Mouse (Mus musculus) MEL (cell line): Measurements from ENCODE around the gene Smc6. TPM values are rescaled to one million over a fixed set of nuclear protein-coding genes. Genes with fewer than 3 reads are reported as not detected.

Experiments
- DNase-seq: peaks from one replicate; pipeline ENCODE4 v3.0.0; 2011; ENCODE audit warnings: low read depth, low spot score
- H3K27ac ChIP-seq: 2 replicates; pipeline ENCODE4 v1.5.1; 2012; ENCODE audit warnings: low read depth, mild to moderate bottlenecking, control low read depth, low read length, moderate library complexity; ENCODE audit not compliant: control insufficient read depth
- H3K27me3 ChIP-seq, 2 experiments: fragments of 150-350 bp in 1 of 2; sonication (generic) in 1 of 2; 2 replicates each; pipeline ENCODE4 v1.6.1; 2012; ENCODE audit warnings: low read length in 2 of 2, mild to moderate bottlenecking in 2 of 2, improper control_type of control experiment in 1 of 2, moderate library complexity in 1 of 2; ENCODE audit not compliant: insufficient read depth in 2 of 2, control insufficient read depth in 1 of 2
- H3K36me3 ChIP-seq, 2 experiments: 2 replicates each; pipeline ENCODE4 v1.6.1; 2012 to 2014; ENCODE audit warnings: low read length in 2 of 2, improper control_type of control experiment in 1 of 2, inconsistent platforms in 1 of 2, mild to moderate bottlenecking in 1 of 2; ENCODE audit not compliant: insufficient read depth in 2 of 2, control insufficient read depth in 1 of 2
- H3K4me1 ChIP-seq, 2 experiments: fragments of 150-350 bp in 1 of 2; sonication (generic) in 1 of 2; 2 replicates each; pipeline ENCODE4 v1.6.1; 2012; ENCODE audit warnings: low read length in 2 of 2, improper control_type of control experiment in 1 of 2, mild to moderate bottlenecking in 1 of 2; ENCODE audit not compliant: insufficient read depth in 2 of 2, control insufficient read depth in 1 of 2
- H3K4me3 ChIP-seq, 2 experiments: fragments of 150-350 bp in 1 of 2; sonication (generic) in 1 of 2; 2 replicates each; pipeline ENCODE4 v1.5.1; 2012; ENCODE audit warnings: low read depth in 2 of 2, low read length in 2 of 2, mild to moderate bottlenecking in 2 of 2, moderate library complexity in 2 of 2, control low read depth in 1 of 2, improper control_type of control experiment in 1 of 2; ENCODE audit not compliant: control insufficient read depth in 1 of 2, insufficient read depth in 1 of 2
- H3K79me2 ChIP-seq: 2 replicates; pipeline ENCODE4 v1.6.1; 2012; ENCODE audit warnings: mild to moderate bottlenecking, low read length, moderate library complexity; ENCODE audit not compliant: control insufficient read depth, poor library complexity, insufficient read depth
- H3K9ac ChIP-seq: 2 replicates; pipeline ENCODE4 v1.6.1; 2012; ENCODE audit warnings: low read depth, mild to moderate bottlenecking, control low read depth, low read length, moderate library complexity; ENCODE audit not compliant: control insufficient read depth, poor library complexity, severe bottlenecking
- H3K9me3 ChIP-seq: fragments of 150-350 bp; sonication (generic); replicated peaks from 2 replicates; pipeline ENCODE4 v1.6.1; 2012; ENCODE audit warnings: mild to moderate bottlenecking, low read length, improper control_type of control experiment, moderate library complexity; ENCODE audit not compliant: insufficient read depth
- E2F4 ChIP-seq: IDR thresholded peaks from 2 replicates; pipeline ENCODE4 v1.6.1; 2011; ENCODE audit warnings: low read depth, low read length, improper control_type of control experiment, borderline replicate concordance
- ELF1 ChIP-seq: IDR thresholded peaks from 2 replicates; pipeline ENCODE4 v1.6.1; 2014; ENCODE audit warnings: low read depth, mild to moderate bottlenecking, inconsistent platforms, low read length, improper control_type of control experiment, moderate library complexity
- ETS1 ChIP-seq: IDR thresholded peaks from 2 replicates; pipeline ENCODE4 v1.6.1; 2012; ENCODE audit warnings: low read depth, mild to moderate bottlenecking, inconsistent platforms, low read length, improper control_type of control experiment, moderate library complexity
- GABPA ChIP-seq: IDR thresholded peaks from 2 replicates; pipeline ENCODE4 v1.6.1; 2012; ENCODE audit warnings: low read depth, mild to moderate bottlenecking, inconsistent platforms, low read length, improper control_type of control experiment, moderate library complexity
- GATA1 ChIP-seq: IDR thresholded peaks from 2 replicates; pipeline ENCODE4 v1.6.1; 2011; ENCODE audit warnings: low read depth, low read length, improper control_type of control experiment
- MAFK ChIP-seq: IDR thresholded peaks from 2 replicates; pipeline ENCODE4 v1.6.1; 2011; ENCODE audit warnings: low read depth, mild to moderate bottlenecking, low read length, improper control_type of control experiment, borderline replicate concordance
- MAX ChIP-seq: IDR thresholded peaks from 2 replicates; pipeline ENCODE4 v1.6.1; 2011; ENCODE audit warnings: low read length, improper control_type of control experiment
- MAZ ChIP-seq: IDR thresholded peaks from 2 replicates; pipeline ENCODE4 v1.6.1; 2012; ENCODE audit warnings: low read depth, mild to moderate bottlenecking, inconsistent platforms, low read length, improper control_type of control experiment
- MEF2A ChIP-seq: IDR thresholded peaks from 2 replicates; pipeline ENCODE4 v1.6.1; 2014; ENCODE audit warnings: low read depth, mild to moderate bottlenecking, inconsistent platforms, low read length, improper control_type of control experiment; ENCODE audit not compliant: poor library complexity, insufficient replicate concordance, severe bottlenecking; ENCODE audit errors: extremely low read depth
- MXI1 ChIP-seq: IDR thresholded peaks from 2 replicates; pipeline ENCODE4 v1.6.1; 2011; ENCODE audit warnings: mild to moderate bottlenecking, low read depth, low read length, improper control_type of control experiment
- MYC ChIP-seq: IDR thresholded peaks from 2 replicates; pipeline ENCODE4 v1.6.1; 2011; ENCODE audit warnings: low read depth, mild to moderate bottlenecking, low read length, improper control_type of control experiment, moderate library complexity
- NELFE ChIP-seq: IDR thresholded peaks from 2 replicates; pipeline ENCODE4 v1.6.1; 2011; ENCODE audit warnings: low read depth, low read length, improper control_type of control experiment
- NRF1 ChIP-seq: IDR thresholded peaks from 2 replicates; pipeline ENCODE4 v1.6.1; 2014; ENCODE audit warnings: low read depth, mild to moderate bottlenecking, inconsistent platforms, low read length, improper control_type of control experiment, moderate library complexity; ENCODE audit not compliant: poor library complexity, insufficient read depth, severe bottlenecking
- POLR2A ChIP-seq, 2 experiments: IDR thresholded peaks; 2 replicates each; pipeline ENCODE4 v1.6.1; 2011 to 2012; ENCODE audit warnings: low read length in 2 of 2, mild to moderate bottlenecking in 2 of 2, control low read depth in 1 of 2, improper control_type of control experiment in 1 of 2, low read depth in 1 of 2, moderate library complexity in 1 of 2; ENCODE audit not compliant: control insufficient read depth in 1 of 2, insufficient read depth in 1 of 2, poor library complexity in 1 of 2
- POLR2AphosphoS5 ChIP-seq: IDR thresholded peaks from 2 replicates; pipeline ENCODE4 v1.6.1; 2012; ENCODE audit warnings: low read depth, borderline replicate concordance, mild to moderate bottlenecking, inconsistent platforms, low read length, moderate library complexity, mixed read lengths
- SMC3 ChIP-seq: IDR thresholded peaks from 2 replicates; pipeline ENCODE4 v1.6.1; 2011; ENCODE audit warnings: low read depth, low read length, improper control_type of control experiment
- TAL1 ChIP-seq: IDR thresholded peaks from 2 replicates; pipeline ENCODE4 v1.6.1; 2012; ENCODE audit warnings: mild to moderate bottlenecking, inconsistent platforms, low read length, moderate library complexity, mixed read lengths
- ZC3H11A ChIP-seq: IDR thresholded peaks from 2 replicates; pipeline ENCODE4 v1.6.1; 2012; ENCODE audit warnings: low read depth, mild to moderate bottlenecking, inconsistent platforms, low read length, improper control_type of control experiment
- ZKSCAN1 ChIP-seq: IDR thresholded peaks from 2 replicates; pipeline ENCODE4 v1.6.1; 2012; ENCODE audit warnings: low read depth, mild to moderate bottlenecking, inconsistent platforms, low read length, improper control_type of control experiment, moderate library complexity
- ZMIZ1 ChIP-seq: IDR thresholded peaks from 2 replicates; pipeline ENCODE4 v1.6.1; 2012; ENCODE audit warnings: low read depth, mild to moderate bottlenecking, inconsistent platforms, low read length, improper control_type of control experiment, moderate library complexity
- ZNF384 ChIP-seq: IDR thresholded peaks from 2 replicates; pipeline ENCODE4 v1.6.1; 2012; ENCODE audit warnings: low read depth, mild to moderate bottlenecking, inconsistent platforms, low read length, improper control_type of control experiment
- polyA plus RNA-seq, 2 experiments: library from polyadenylated mRNA; stranded (reverse) in 1 of 2; unstranded in 1 of 2; fragments of >175 nt in 1 of 2; fragments of >200 nt in 1 of 2; gene quantifications; 2 replicates each; pipeline versions ENCODE4 v1.2.1 to v1.2.4; 2012; ENCODE audit warnings: low replicate concordance in 2 of 2, low read depth in 1 of 2; ENCODE audit not compliant: insufficient read length in 2 of 2, insufficient read depth in 1 of 2, missing spikeins in 1 of 2
- total RNA-seq: library from RNA; depleted of rRNA; stranded (reverse); fragments of 300-350 nt; gene quantifications from 2 replicates; pipeline ENCODE4 v1.2.3, GENCODE M21; 2012

Gene Smc6
- total and polyA plus RNA-seq, 3 experiments, result 46.7 to 170 (median 63.3) TPM

DNA sequence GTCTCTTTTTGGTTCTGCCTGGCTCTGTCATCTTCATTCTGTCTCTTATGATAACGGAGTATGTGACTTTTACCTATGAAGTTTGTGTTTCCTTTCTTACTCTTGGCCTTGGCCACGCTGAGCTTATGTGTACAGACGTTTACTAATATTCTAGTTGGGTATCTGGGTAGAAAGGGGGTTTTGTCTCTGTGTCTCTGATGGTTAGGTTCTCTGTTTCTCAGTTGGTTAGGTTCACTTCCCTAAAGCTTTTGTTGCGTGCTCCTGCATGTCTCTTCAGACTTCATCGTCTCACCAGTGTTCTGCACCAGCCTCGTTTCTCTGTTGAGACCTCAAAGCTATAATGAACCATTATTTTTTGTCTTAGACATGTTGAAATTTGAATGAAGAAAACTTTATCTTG lies 11.5 kb downstream of the Smc6 start:
- Histone ChIP-seq H3K79me2 (no peaks in the 10 kb centered on the region; the same call in 1 of the 2 replicates), H3K27ac (no peak overlapping the region)

DNA sequence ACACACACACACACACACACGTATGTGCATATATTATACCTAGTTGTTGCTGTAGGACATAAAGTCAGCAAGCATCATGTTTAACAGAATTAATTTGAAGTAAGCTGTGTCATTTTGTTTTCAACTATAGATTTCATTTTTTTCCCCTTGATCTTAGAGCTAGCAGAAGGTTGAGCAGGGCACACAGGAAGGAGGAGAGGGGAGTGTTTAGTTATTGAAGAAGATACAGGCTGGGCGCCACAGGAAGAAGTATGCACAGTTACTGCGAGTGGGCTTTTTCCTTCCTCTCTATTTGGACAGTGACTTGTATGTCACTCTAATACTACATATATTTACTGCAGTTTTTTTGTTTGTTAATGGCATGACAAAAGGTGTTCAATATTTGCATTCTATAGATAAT lies 14.2 kb downstream of the Smc6 start:
- no peaks in the 10 kb centered on the region for H3K27me3 ChIP-seq
- H3K36me3 ChIP-seq, result peaks cover 3 to 31% of the 10 kb centered on the region in 2 experiments; a peak in 3 of 4 replicates
- H3K79me2 ChIP-seq, result no peaks in the 10 kb centered on the region; the same call in 1 of the 2 replicates
- no peak overlapping the region for H3K27ac ChIP-seq
- H3K4me1 ChIP-seq, result no peaks in the 10 kb centered on the region
- H3K9ac ChIP-seq, result no peak overlapping the region
- no peak for TF ChIP-seq ELF1
- no peak for TF ChIP-seq SMC3
- no peak for TF ChIP-seq ZNF384
- TF ChIP-seq MYC, result no peak
- no peak for TF ChIP-seq MAFK
- no peak for TF ChIP-seq NELFE
- no peak for TF ChIP-seq MAX
- no peak for TF ChIP-seq MAZ
- TF ChIP-seq ZC3H11A, result no peak
- TF ChIP-seq ZMIZ1, result no peak
- no peak for TF ChIP-seq MXI1
- TF ChIP-seq NRF1, result no peak
- no peaks in the 10 kb centered on the region for H3K9me3 ChIP-seq
- DNase-seq, result no peak
- H3K4me3 ChIP-seq, result no peak overlapping the region

More for the DNA sequence above, 11.5 kb downstream of the Smc6 start:
- H3K27me3 ChIP-seq, result no peaks in the 10 kb centered on the region
- peaks cover 0 to 32% of the 10 kb centered on the region in 2 experiments; a peak in 2 of 4 replicates for H3K36me3 ChIP-seq
- DNase-seq, result no peak
- H3K9me3 ChIP-seq, result no peaks in the 10 kb centered on the region
- H3K4me3 ChIP-seq, result no peak overlapping the region
- TF ChIP-seq MYC (no peak), ZC3H11A (no peak), ZKSCAN1 (no peak), TAL1 (no peak), MAX (no peak), POLR2A (IDR thresholded peaks at IDR 0.05; ENCODE audit: control insufficient read depth in 1 of 2, insufficient read depth in 1 of 2, low read depth in 1 of 2, low read length in 2 of 2, poor library complexity in 1 of 2) (no peak), GABPA (no peak), ETS1 (no peak), E2F4 (no peak), NRF1 (no peak), GATA1 (no peak), POLR2AphosphoS5 (no peak), MEF2A (no peak), MAZ (no peak)
- no peak overlapping the region for H3K9ac ChIP-seq
- no peaks in the 10 kb centered on the region for H3K4me1 ChIP-seq
